Mouse (Mus musculus) midbrain, embryonic 14.5 days (tissue): Measurements from ENCODE around the gene Kdm4a. TPM values are rescaled to one million over a fixed set of nuclear protein-coding genes. Genes with fewer than 3 reads are reported as not detected.
A peak's percentile ranks its signal among the peaks of the same experiment; 100 is the strongest.

Source experiments
- ATAC-seq: fragments of 200-750 bp; cut with Nextera tagmentation; 2 replicates; pipeline ENCODE4 v1.8.0; 2017; ENCODE audit warnings: moderate number of reproducible peaks, moderate library complexity; ENCODE audit not compliant: low FRiP score, low TSS enrichment
- DNase-seq: peaks from one replicate; pipeline ENCODE4 v3.0.0-alpha.2; 2015
- H3K27ac ChIP-seq: fragments of 300-500 bp; sonication (generic); replicated peaks from 2 replicates; pipeline ENCODE4 v1.5.1; 2014; ENCODE audit warnings: mild to moderate bottlenecking, low read depth, low read length, moderate library complexity
- H3K27me3 ChIP-seq: fragments of 300-500 bp; sonication (generic); 2 replicates; pipeline ENCODE4 v1.6.1; 2014; ENCODE audit warnings: low read length, control low read depth, mixed read lengths; ENCODE audit not compliant: control insufficient read depth, insufficient read depth
- H3K36me3 ChIP-seq: fragments of 300-500 bp; sonication (generic); 2 replicates; pipeline ENCODE4 v1.6.1; 2014; ENCODE audit warnings: low read length, control low read depth; ENCODE audit not compliant: control insufficient read depth, insufficient read depth
- H3K4me1 ChIP-seq: fragments of 300-500 bp; sonication (generic); 2 replicates; pipeline ENCODE4 v1.6.1; 2014; ENCODE audit warnings: mild to moderate bottlenecking, antibody characterized with exemption, low read length, control low read depth; ENCODE audit not compliant: control insufficient read depth, insufficient read depth
- H3K4me2 ChIP-seq: fragments of 300-500 bp; sonication (generic); 2 replicates; pipeline ENCODE4 v1.6.1; 2014; ENCODE audit warnings: mild to moderate bottlenecking, low read length, moderate library complexity
- H3K4me3 ChIP-seq: fragments of 300-500 bp; sonication (generic); replicated peaks from 2 replicates; pipeline ENCODE4 v1.5.1; 2014; ENCODE audit warnings: low read depth, low read length
- H3K9ac ChIP-seq: fragments of 300-500 bp; sonication (generic); replicated peaks from 2 replicates; pipeline ENCODE4 v1.6.1; 2014; ENCODE audit warnings: mild to moderate bottlenecking, low read length, moderate library complexity
- H3K9me3 ChIP-seq: fragments of 300-500 bp; sonication (generic); 2 replicates; pipeline ENCODE4 v1.6.1; 2016; ENCODE audit warnings: low read length, control low read depth, mixed read lengths; ENCODE audit not compliant: control insufficient read depth
- WGBS: fragments of 180-500 bp; shearing (Covaris S2); extraction: QIAGEN DNeasy Blood & Tissue Kit; methylation state at CpG from one replicate; pipeline ENCODE4 v1.1.7; 2014; 5-methylcytosine and 5-hydroxymethylcytosine counted together
- polyA plus RNA-seq: library from polyadenylated mRNA; unstranded; fragments of >200 nt; fragmentation: Nextera tagmentation; extraction: Ambion mirVana; gene quantifications from 2 replicates; pipeline ENCODE4 v1.2.1, GENCODE M21; 2014

Kdm4a gene
- polyA plus RNA-seq, 1 experiment from 2014 or later: 62.5 TPM

- WGBS: 96% methylated on average over 10 of the region's 10 CpGs
- no peak overlapping the region for H3K9ac ChIP-seq
- no peak overlapping the region for H3K27ac ChIP-seq
- H3K4me1 ChIP-seq: peaks cover 4% of the 10 kb centered on the region; the same call in 1 of the 2 replicates
- no peaks in the 10 kb centered on the region for H3K27me3 ChIP-seq
- DNase-seq (no peak), ATAC-seq (no peak)
- H3K36me3 ChIP-seq: peaks cover 62% of the 10 kb centered on the region
- H3K9me3 ChIP-seq: no peaks in the 10 kb centered on the region
- no peak overlapping the region for H3K4me3 ChIP-seq
- no peak overlapping the region for H3K4me2 ChIP-seq
Observed at GRCm38 (mm10) chr4:118137311-118137710, 42.5 kb downstream of the Kdm4a start.

- peak overlapping the region; percentile 98 for H3K4me3 ChIP-seq
- ATAC-seq (no peak), DNase-seq (no peak)
- peaks cover 43% of the 10 kb centered on the region for H3K36me3 ChIP-seq
- no peaks in the 10 kb centered on the region for H3K27me3 ChIP-seq
- no peak overlapping the region for H3K27ac ChIP-seq
- no peaks in the 10 kb centered on the region for H3K9me3 ChIP-seq
- peak overlapping the region; percentile 81 for H3K4me2 ChIP-seq
- H3K9ac ChIP-seq: no peak overlapping the region; the same call in 1 of the 2 replicates
- 92% methylated on average over 1 of the region's 1 CpGs for WGBS
- H3K4me1 ChIP-seq: peaks cover 4% of the 10 kb centered on the region; the same call in 1 of the 2 replicates
Observed at GRCm38 (mm10) chr4:118135414-118135813, 44.4 kb downstream of the Kdm4a start.

- Histone ChIP-seq H3K27me3 (no peaks in the 10 kb centered on the region), H3K4me3 (peak within 1 kb of the TSS; percentile 98), H3K4me1 (peaks cover 4% of the 10 kb centered on the region; the same call in 1 of the 2 replicates), H3K9ac (peak within 1 kb of the TSS; percentile 82), H3K9me3 (no peaks in the 10 kb centered on the region), H3K27ac (peak within 1 kb of the TSS; percentile 75), H3K36me3 (peaks cover 37% of the 10 kb centered on the region), H3K4me2 (peak within 1 kb of the TSS; percentile 81)
- ATAC-seq (peak; percentile 98), DNase-seq (peak; percentile 98)
- under 1% methylated on average over 84 of the region's 84 CpGs for WGBS
Observed at GRCm38 (mm10) chr4:118134485-118135365, 45.1 kb downstream of the Kdm4a start, which contains the start of gene St3gal3. TSS of gene St3gal3 (minus strand) at chr4:118134914.

- H3K4me2 ChIP-seq: no peak overlapping the region
- no peak overlapping the region for H3K27ac ChIP-seq
- ATAC-seq: no peak
- H3K9me3 ChIP-seq: no peaks in the 10 kb centered on the region
- H3K27me3 ChIP-seq: no peaks in the 10 kb centered on the region
- no peak overlapping the region for H3K9ac ChIP-seq
- DNase-seq: no peak
- H3K4me1 ChIP-seq: peaks cover 4% of the 10 kb centered on the region; the same call in 1 of the 2 replicates
- no peak overlapping the region for H3K4me3 ChIP-seq
- WGBS: 90% methylated on average over 5 of the region's 5 CpGs
- H3K36me3 ChIP-seq: peaks cover 6% of the 10 kb centered on the region
Observed at GRCm38 (mm10) chr4:118131329-118131728, 48.5 kb downstream of the Kdm4a start.

GRCm38 (mm10) chr4:118123030-118123704 is 56.7 kb downstream of the Kdm4a start:
- no peak overlapping the region for H3K4me3 ChIP-seq
- DNase-seq (no peak), ATAC-seq (no peak)
- no peak overlapping the region for H3K9ac ChIP-seq
- no peak overlapping the region for H3K4me2 ChIP-seq
- 90% methylated on average over 14 of the region's 14 CpGs for WGBS
- H3K27ac ChIP-seq: no peak overlapping the region
- no peaks in the 10 kb centered on the region for H3K27me3 ChIP-seq
- no peaks in the 10 kb centered on the region for H3K9me3 ChIP-seq
- H3K36me3 ChIP-seq: no peaks in the 10 kb centered on the region
- H3K4me1 ChIP-seq: no peaks in the 10 kb centered on the region

GRCm38 (mm10) chr4:118122078-118122477 is 57.8 kb downstream of the Kdm4a start:
- ATAC-seq (no peak), DNase-seq (no peak)
- no peaks in the 10 kb centered on the region for H3K27me3 ChIP-seq
- no peaks in the 10 kb centered on the region for H3K4me1 ChIP-seq
- no peaks in the 10 kb centered on the region for H3K36me3 ChIP-seq
- 81% methylated on average over 10 of the region's 10 CpGs for WGBS
- H3K9ac ChIP-seq: no peak overlapping the region
- no peak overlapping the region for H3K27ac ChIP-seq
- no peak overlapping the region for H3K4me2 ChIP-seq
- H3K4me3 ChIP-seq: no peak overlapping the region
- H3K9me3 ChIP-seq: no peaks in the 10 kb centered on the region

GRCm38 (mm10) chr4:118117565-118117964 is 62.3 kb downstream of the Kdm4a start:
- H3K4me2 ChIP-seq: no peak overlapping the region
- H3K4me3 ChIP-seq: no peak overlapping the region
- no peak overlapping the region for H3K27ac ChIP-seq
- no peaks in the 10 kb centered on the region for H3K27me3 ChIP-seq
- H3K9ac ChIP-seq: no peak overlapping the region
- no peaks in the 10 kb centered on the region for H3K9me3 ChIP-seq
- 94% methylated on average over 10 of the region's 10 CpGs for WGBS
- ATAC-seq: no peak
- H3K36me3 ChIP-seq: no peaks in the 10 kb centered on the region
- no peak for DNase-seq
- no peaks in the 10 kb centered on the region for H3K4me1 ChIP-seq

GRCm38 (mm10) chr4:118116098-118116497 is 63.7 kb downstream of the Kdm4a start:
- Histone ChIP-seq H3K4me1 (no peaks in the 10 kb centered on the region), H3K9me3 (no peaks in the 10 kb centered on the region), H3K36me3 (no peaks in the 10 kb centered on the region), H3K9ac (no peak overlapping the region), H3K4me3 (no peak overlapping the region), H3K27ac (no peak overlapping the region), H3K4me2 (no peak overlapping the region), H3K27me3 (no peaks in the 10 kb centered on the region)
- DNase-seq: no peak
- ATAC-seq: no peak
- WGBS: 94% methylated on average over 11 of the region's 11 CpGs
